Mouse (Mus musculus) CH12.LX (cell line): ENCODE measurements around the gene Trpc1. TPM values are rescaled to one million over a fixed set of nuclear protein-coding genes. Genes with fewer than 3 reads are reported as not detected.

Experiments used
- DNase-seq: peaks from one replicate; pipeline ENCODE4 v3.0.0-alpha.2; 2013; ENCODE audit errors: extremely low read depth
- H3K27ac ChIP-seq: 2 replicates; pipeline ENCODE4 v1.5.1; 2012; ENCODE audit warnings: low read depth, mild to moderate bottlenecking, control low read depth, moderate library complexity; ENCODE audit not compliant: insufficient read depth
- H3K27me3 ChIP-seq: replicated peaks from 2 replicates; pipeline ENCODE3; 2012; ENCODE audit warnings: inconsistent platforms
- H3K36me3 ChIP-seq, 2 experiments: replicated peaks in 1 of 2; 2 replicates each; pipeline versions ENCODE3 to v1.6.1; 2012; ENCODE audit warnings: inconsistent platforms in 1 of 2, low read length in 1 of 2, mild to moderate bottlenecking in 1 of 2, mixed read lengths in 1 of 2, moderate library complexity in 1 of 2; ENCODE audit not compliant: control insufficient read depth in 1 of 2, insufficient read depth in 1 of 2
- H3K4me1 ChIP-seq, 2 experiments: 2 replicates each; pipeline ENCODE4 v1.6.1; 2012; ENCODE audit warnings: inconsistent platforms in 1 of 2, moderate library complexity in 1 of 2; ENCODE audit not compliant: insufficient read depth in 2 of 2, control insufficient read depth in 1 of 2
- H3K4me2 ChIP-seq: 2 replicates; pipeline ENCODE4 v1.6.1; 2012; ENCODE audit warnings: low read depth, mild to moderate bottlenecking, control low read depth; ENCODE audit not compliant: poor library complexity, insufficient read depth, severe bottlenecking
- H3K4me3 ChIP-seq, 3 experiments: fragments of 150-350 bp in 1 of 3; sonication (generic) in 1 of 3; replicated peaks in 1 of 3; 2 replicates each; pipeline versions ENCODE3 to v1.5.1; 2011 to 2012; ENCODE audit warnings: low read depth in 2 of 3, low read length in 2 of 3, mild to moderate bottlenecking in 2 of 3, moderate library complexity in 2 of 3, control low read depth in 1 of 3, improper control_type of control experiment in 1 of 3, inconsistent platforms in 1 of 3, mixed read lengths in 1 of 3; ENCODE audit not compliant: poor library complexity in 1 of 3
- H3K79me2 ChIP-seq: replicated peaks from 2 replicates; pipeline ENCODE4 v1.6.1; 2012; ENCODE audit warnings: mild to moderate bottlenecking, moderate library complexity; ENCODE audit not compliant: control insufficient read depth, poor library complexity, insufficient read depth, severe bottlenecking; ENCODE audit errors: extremely low read depth
- H3K9ac ChIP-seq: 2 replicates; pipeline ENCODE4 v1.6.1; 2012; ENCODE audit warnings: low read depth, mild to moderate bottlenecking, control low read depth, moderate library complexity; ENCODE audit not compliant: insufficient read depth
- H3K9me3 ChIP-seq: replicated peaks from 2 replicates; pipeline ENCODE3; 2012; ENCODE audit warnings: low read length, inconsistent platforms, mixed read lengths
- BHLHE40 ChIP-seq: IDR thresholded peaks from 2 replicates; pipeline ENCODE4 v1.6.1; 2011; ENCODE audit warnings: mild to moderate bottlenecking, low read depth, low read length, improper control_type of control experiment
- CTCF ChIP-seq, 2 experiments: IDR thresholded peaks in 1 of 2; conservative IDR thresholded peaks in 1 of 2; 2 replicates each; pipeline ENCODE4 v1.5.1; 2011 to 2012; ENCODE audit warnings: low read depth in 2 of 2, low read length in 2 of 2, improper control_type of control experiment in 1 of 2, inconsistent platforms in 1 of 2, mild to moderate bottlenecking in 1 of 2, moderate library complexity in 1 of 2
- EP300 ChIP-seq: IDR thresholded peaks from 2 replicates; pipeline ENCODE4 v1.6.1; 2011; ENCODE audit warnings: low read length, improper control_type of control experiment
- HCFC1 ChIP-seq: IDR thresholded peaks from 2 replicates; pipeline ENCODE4 v1.6.1; 2012; ENCODE audit warnings: low read depth, mild to moderate bottlenecking, inconsistent platforms, low read length, improper control_type of control experiment
- JUN ChIP-seq: IDR thresholded peaks from 2 replicates; pipeline ENCODE4 v1.6.1; 2011; ENCODE audit warnings: low read depth, mild to moderate bottlenecking, low read length, improper control_type of control experiment, moderate library complexity; ENCODE audit not compliant: insufficient read depth
- MAX ChIP-seq: IDR thresholded peaks from 2 replicates; pipeline ENCODE4 v1.6.1; 2011; ENCODE audit warnings: low read length, improper control_type of control experiment
- MAZ ChIP-seq: IDR thresholded peaks from 2 replicates; pipeline ENCODE4 v1.6.1; 2012; ENCODE audit warnings: low read depth, mild to moderate bottlenecking, inconsistent platforms, low read length, improper control_type of control experiment, moderate library complexity
- PAX5 ChIP-seq: IDR thresholded peaks from 2 replicates; pipeline ENCODE4 v1.6.1; 2012; ENCODE audit warnings: low read length, inconsistent platforms, mixed read lengths
- RCOR1 ChIP-seq: conservative IDR thresholded peaks from 2 replicates; pipeline ENCODE4 v1.6.1; 2012; ENCODE audit warnings: low read depth, mild to moderate bottlenecking, inconsistent platforms, low read length, improper control_type of control experiment
- SIN3A ChIP-seq: IDR thresholded peaks from 2 replicates; pipeline ENCODE4 v1.6.1; 2012; ENCODE audit warnings: low read length, improper control_type of control experiment, inconsistent platforms
- TBP ChIP-seq: conservative IDR thresholded peaks from 2 replicates; pipeline ENCODE4 v1.6.1; 2011; ENCODE audit warnings: low read depth, low read length, improper control_type of control experiment
- ZC3H11A ChIP-seq: IDR thresholded peaks from 2 replicates; pipeline ENCODE4 v1.6.1; 2012; ENCODE audit warnings: low read depth, mild to moderate bottlenecking, inconsistent platforms, low read length, improper control_type of control experiment
- ZMIZ1 ChIP-seq: IDR thresholded peaks from 2 replicates; pipeline ENCODE4 v1.6.1; 2012; ENCODE audit warnings: low read depth, mild to moderate bottlenecking, inconsistent platforms, low read length, improper control_type of control experiment
- dilution Hi-C: fragments of 300-500 bp; cut with MboI; formaldehyde crosslinking; loops from 2 replicates; pipeline ENCODE4 v1.14.3; 2020; ENCODE audit warnings: low sequenced_read_pairs; ENCODE audit not compliant: extremely low pct_unique_long_range_greater_than_20kb, extremely low pct_ligation_motif_present
- in situ Hi-C: fragments of 300-500 bp; cut with MboI; formaldehyde crosslinking; loops from 3 replicates; pipeline ENCODE4 v1.14.3; 2019; ENCODE audit warnings: low sequenced_read_pairs, low pct_ligation_motif_present, low pct_unique_long_range_greater_than_20kb, mixed read lengths
- polyA plus RNA-seq: library from polyadenylated mRNA; unstranded; fragments of >175 nt; gene quantifications from 2 replicates; pipeline ENCODE4 v1.2.1, GENCODE M21; 2012; ENCODE audit warnings: low read depth; ENCODE audit not compliant: insufficient read length
- total RNA-seq, 2 experiments: library from RNA; depleted of rRNA; stranded (reverse); fragments of 300-350 nt in 1 of 2; fragments of >200 nt in 1 of 2; gene quantifications; 2 replicates each; pipeline ENCODE4 v1.2.3; 2012 to 2014

Gene Trpc1
- total and polyA plus RNA-seq, 3 experiments, result not detected

GRCm38 (mm10) chr9:95668306-95668705 is 81.9 kb downstream of the Trpc1 start:
- dilution Hi-C loops, result no loop called here

GRCm38 (mm10) chr9:95667836-95668235 is 82.3 kb downstream of the Trpc1 start:
- Histone ChIP-seq H3K36me3 (no peaks in the 10 kb centered on the region), H3K4me3 (no peak overlapping the region), H3K9me3 (no peaks in the 10 kb centered on the region), H3K4me1 (no peaks in the 10 kb centered on the region), H3K79me2 (no peaks in the 10 kb centered on the region), H3K4me2 (no peak overlapping the region), H3K27me3 (no peaks in the 10 kb centered on the region), H3K9ac (no peak overlapping the region), H3K27ac (no peak overlapping the region)
- no peak for DNase-seq
- dilution Hi-C loops (no loop called here), in situ Hi-C loops (no loop called here)
- TF ChIP-seq BHLHE40 (no peak), MAX (no peak), ZC3H11A (no peak), HCFC1 (no peak)

More at GRCm38 (mm10) chr9:95668306-95668705, 81.9 kb downstream of the Trpc1 start:
- no peaks in the 10 kb centered on the region for H3K79me2 ChIP-seq
- no peak overlapping the region for H3K27ac ChIP-seq
- H3K4me3 ChIP-seq, result no peak overlapping the region
- H3K4me1 ChIP-seq, result no peaks in the 10 kb centered on the region
- in situ Hi-C loops, result no loop called here
- no peak for DNase-seq
- no peaks in the 10 kb centered on the region for H3K36me3 ChIP-seq
- no peaks in the 10 kb centered on the region for H3K27me3 ChIP-seq
- no peak overlapping the region for H3K9ac ChIP-seq
- no peak overlapping the region for H3K4me2 ChIP-seq
- H3K9me3 ChIP-seq, result no peaks in the 10 kb centered on the region
- TF ChIP-seq MAZ (no peak), ZC3H11A (no peak), HCFC1 (no peak)

GRCm38 (mm10) chr9:95665835-95666234 is 84.3 kb downstream of the Trpc1 start:
- DNase-seq, result no peak
- Histone ChIP-seq H3K79me2 (no peaks in the 10 kb centered on the region), H3K27ac (no peak overlapping the region), H3K36me3 (no peaks in the 10 kb centered on the region)
- dilution Hi-C loops, result no loop called here
- TF ChIP-seq EP300 (no peak), BHLHE40 (no peak), TBP (no peak), JUN (no peak), RCOR1 (no peak), PAX5 (no peak), SIN3A (no peak), CTCF (conservative IDR thresholded peaks at IDR 0.05 in 1 of 2, IDR thresholded peaks at IDR 0.05 in 1 of 2; ENCODE audit: low read depth in 2 of 2, low read length in 2 of 2) (no peak), ZMIZ1 (no peak)
- TF ChIP-seq, all 38 proteins: peak for 0
- H3K9me3 ChIP-seq, result no peaks in the 10 kb centered on the region
- no peaks in the 10 kb centered on the region for H3K4me1 ChIP-seq
- no peaks in the 10 kb centered on the region for H3K27me3 ChIP-seq
- H3K4me3 ChIP-seq, result no peak overlapping the region
- no peak overlapping the region for H3K4me2 ChIP-seq
- in situ Hi-C loops, result no loop called here
- no peak overlapping the region for H3K9ac ChIP-seq
